Mouse (Mus musculus) erythroblast, embryonic 14.5 days (primary cell): Measurements from ENCODE around the gene Prr15l.

Experiments used
- GATA1 ChIP-seq: IDR thresholded peaks from 2 replicates; pipeline ENCODE4 v1.6.1; 2012; ENCODE audit warnings: low read length, inconsistent platforms, mixed read lengths
- TAL1 ChIP-seq: IDR thresholded peaks from 3 replicates; pipeline ENCODE4 v1.6.1; 2012; ENCODE audit warnings: low read length, inconsistent platforms, mixed read lengths

GRCm38 (mm10) chr11:96978401-96979246 lies 50.7 kb downstream of the Prr15l start:
- no peak for TF ChIP-seq GATA1
- no peak for TF ChIP-seq TAL1
